7 mouse cellular contexts compared by ENCODE assay signal in genomic region chr3:104219531-104220294, GRCm38 (mm10). TPM values are rescaled to one million over a fixed set of nuclear protein-coding genes. Genes with fewer than 3 reads are reported as not detected.
A peak's percentile ranks its signal among the peaks of the same experiment; 100 is the strongest.
DNase-seq lines count a peak whose midpoint lies in the region; ATAC-seq lines count a peak whose summit lies in the region.

No protein-coding gene starts in this region.

- peak overlapping the region; percentile 92 for H3K4me2 ChIP-seq in embryonic facial prominence, embryonic 12.5 days (replicated peaks)
- H3K4me2 ChIP-seq in limb, embryonic 15.5 days: peak overlapping the region; percentile 90
- peak overlapping the region; percentile 62 for H3K4me2 ChIP-seq in midbrain, embryonic 16.5 days (ENCODE audit: low read length)
- H3K4me2 ChIP-seq in stomach, embryonic 14.5 days (replicated peaks; ENCODE audit: low read depth, low read length): peak overlapping the region; percentile 89

- peak overlapping the region; percentile 75 for H3K4me3 ChIP-seq in embryonic facial prominence, embryonic 12.5 days
- H3K4me3 ChIP-seq in heart, embryonic 10.5 days: peak overlapping the region; percentile 90
- H3K4me3 ChIP-seq in limb, embryonic 15.5 days: peak overlapping the region; percentile 79
- H3K4me3 ChIP-seq in midbrain, embryonic 16.5 days (ENCODE audit: low read depth, low read length): peak overlapping the region; percentile 74
- H3K4me3 ChIP-seq in stomach, embryonic 14.5 days (ENCODE audit: low read depth, low read length): peak overlapping the region; percentile 84

- H3K4me1 ChIP-seq in embryonic facial prominence, embryonic 12.5 days: 0 out of 2 replicates have a peak, but pooled peaks cover 7% of the 10 kb centered on the region
- H3K4me1 ChIP-seq in heart, embryonic 10.5 days: peaks cover 14% of the 10 kb centered on the region
- peaks cover 5% of the 10 kb centered on the region; the same call in 1 of the 2 replicates for H3K4me1 ChIP-seq in limb, embryonic 15.5 days
- H3K4me1 ChIP-seq in midbrain, embryonic 16.5 days (ENCODE audit: control insufficient read depth, insufficient read depth, low read length): peaks cover 8% of the 10 kb centered on the region
- H3K4me1 ChIP-seq in stomach, embryonic 14.5 days (ENCODE audit: control insufficient read depth, insufficient read depth, low read length): no peaks in the 10 kb centered on the region

- H3K9ac ChIP-seq in embryonic facial prominence, embryonic 12.5 days: peak overlapping the region; percentile 64
- peak overlapping the region; percentile 69 for H3K9ac ChIP-seq in limb, embryonic 15.5 days
- peak overlapping the region; percentile 90 for H3K9ac ChIP-seq in midbrain, embryonic 16.5 days (ENCODE audit: low read depth, low read length)
- H3K9ac ChIP-seq in stomach, embryonic 14.5 days (replicated peaks; ENCODE audit: low read depth, low read length): peak overlapping the region; percentile 81

- peak; percentile 62 for ATAC-seq in embryonic facial prominence, embryonic 12.5 days (ENCODE audit: insufficient number of reproducible peaks, insufficient read depth, low FRiP score, low TSS enrichment)
- ATAC-seq in limb, embryonic 15.5 days (ENCODE audit: insufficient number of reproducible peaks, low FRiP score, low TSS enrichment, low read depth): no peak; the same call in 1 of the 2 replicates
- peak; percentile 60 for ATAC-seq in midbrain, embryonic 16.5 days
- ATAC-seq in stomach, embryonic 14.5 days (ENCODE audit: insufficient number of reproducible peaks, insufficient read depth, low FRiP score, low read depth): peak; percentile 11

- DNase-seq in adrenal gland, postnatal 10 days: peak; percentile 65
- DNase-seq in heart, embryonic 10.5 days (ENCODE audit: low spot score): peak; percentile 84
- DNase-seq in kidney, adult 9 months: peak; percentile 59

- peak overlapping the region; percentile 93 for H3K27ac ChIP-seq in embryonic facial prominence, embryonic 12.5 days
- H3K27ac ChIP-seq in heart, embryonic 10.5 days: peak overlapping the region; percentile 95
- peak overlapping the region; percentile 96 for H3K27ac ChIP-seq in limb, embryonic 15.5 days
- peak overlapping the region; percentile 95 for H3K27ac ChIP-seq in midbrain, embryonic 16.5 days (ENCODE audit: low read length)
- H3K27ac ChIP-seq in stomach, embryonic 14.5 days (ENCODE audit: low read length): peak overlapping the region; percentile 93

- H3K27me3 ChIP-seq in embryonic facial prominence, embryonic 12.5 days: no peaks in the 10 kb centered on the region
- no peaks in the 10 kb centered on the region for H3K27me3 ChIP-seq in heart, embryonic 10.5 days (ENCODE audit: insufficient read depth, poor library complexity, severe bottlenecking)
- H3K27me3 ChIP-seq in limb, embryonic 15.5 days: no peaks in the 10 kb centered on the region
- no peaks in the 10 kb centered on the region for H3K27me3 ChIP-seq in midbrain, embryonic 16.5 days (ENCODE audit: control insufficient read depth, insufficient read depth, low read depth, low read length)
- no peaks in the 10 kb centered on the region for H3K27me3 ChIP-seq in stomach, embryonic 14.5 days (ENCODE audit: control insufficient read depth, insufficient read depth, low read length)

- H3K9me3 ChIP-seq in embryonic facial prominence, embryonic 12.5 days: no peaks in the 10 kb centered on the region
- no peaks in the 10 kb centered on the region for H3K9me3 ChIP-seq in heart, embryonic 10.5 days
- H3K9me3 ChIP-seq in limb, embryonic 15.5 days: no peaks in the 10 kb centered on the region
- no peaks in the 10 kb centered on the region for H3K9me3 ChIP-seq in midbrain, embryonic 16.5 days (replicated peaks; ENCODE audit: control insufficient read depth, low read length, poor library complexity, severe bottlenecking)
- H3K9me3 ChIP-seq in stomach, embryonic 14.5 days (ENCODE audit: control insufficient read depth, low read depth, low read length): no peaks in the 10 kb centered on the region

- no peaks in the 10 kb centered on the region for H3K36me3 ChIP-seq in embryonic facial prominence, embryonic 12.5 days
- H3K36me3 ChIP-seq in heart, embryonic 10.5 days: no peaks in the 10 kb centered on the region
- no peaks in the 10 kb centered on the region for H3K36me3 ChIP-seq in limb, embryonic 15.5 days
- H3K36me3 ChIP-seq in midbrain, embryonic 16.5 days (ENCODE audit: control insufficient read depth, insufficient read depth, low read length): no peaks in the 10 kb centered on the region
- H3K36me3 ChIP-seq in stomach, embryonic 14.5 days (ENCODE audit: control insufficient read depth, insufficient read depth, low read length): no peaks in the 10 kb centered on the region

- under 1% methylated on average over 79 of the region's 107 CpGs for WGBS in embryonic facial prominence, embryonic 12.5 days
- WGBS in heart, embryonic 10.5 days: 6% methylated on average over 100 of the region's 107 CpGs
- under 1% methylated on average over 77 of the region's 107 CpGs for WGBS in limb, embryonic 15.5 days
- WGBS in midbrain, embryonic 16.5 days: under 1% methylated on average over 81 of the region's 107 CpGs
- under 1% methylated on average over 84 of the region's 107 CpGs for WGBS in stomach, embryonic 14.5 days

RNA-seq across cellular contexts. Expression of gene Magi3, which starts 0.5 kb away (rescaled TPM):
- 10 to 100 TPM; 16.7 to 18.6 TPM for total RNA-seq in adrenal gland, postnatal 10 days (2021)
- 5.0 and 5.3 TPM in 2 replicates for polyA plus RNA-seq in embryonic facial prominence, embryonic 12.5 days (2016; fragmentation: Nextera tagmentation; extraction: Ambion mirVana)
- polyA plus RNA-seq in heart, embryonic 10.5 days (2016; fragmentation: Nextera tagmentation; extraction: Ambion mirVana): 8.7 and 11.4 TPM in 2 replicates
- 3.4 and 3.9 TPM in 2 replicates for polyA plus RNA-seq in limb, embryonic 15.5 days (2015; fragmentation: Nextera tagmentation; extraction: Ambion mirVana)
- 4.8 and 6.1 TPM in 2 replicates for polyA plus RNA-seq in midbrain, embryonic 16.5 days (2015; fragmentation: Nextera tagmentation; extraction: Ambion mirVana)
- 9.9 and 10.5 TPM in 2 replicates for polyA plus RNA-seq in stomach, embryonic 14.5 days (2014; fragmentation: Nextera tagmentation; extraction: Ambion mirVana)
